Mouse (Mus musculus) hindbrain, embryonic 11.5 days (tissue): ENCODE results near the gene Slc5a11. TPM values are rescaled to one million over a fixed set of nuclear protein-coding genes. Genes with fewer than 3 reads are reported as not detected.

Experiments used
- ATAC-seq: fragments of 200-750 bp; cut with Nextera tagmentation; 2 replicates; pipeline ENCODE4 v1.8.0; 2017; ENCODE audit warnings: mild to moderate bottlenecking, moderate TSS enrichment, moderate library complexity; ENCODE audit not compliant: low FRiP score
- DNase-seq: peaks from one replicate; pipeline ENCODE4 v3.0.0-alpha.2; 2015; ENCODE audit warnings: low spot score
- H3K27ac ChIP-seq: fragments of 300-500 bp; sonication (generic); 2 replicates; pipeline ENCODE4 v1.5.1; 2014; ENCODE audit warnings: mild to moderate bottlenecking, low read depth, low read length
- H3K27me3 ChIP-seq: fragments of 300-500 bp; sonication (generic); 2 replicates; pipeline ENCODE4 v1.6.1; 2014; ENCODE audit warnings: mild to moderate bottlenecking, low read length, moderate library complexity, mixed read lengths; ENCODE audit not compliant: control insufficient read depth, insufficient read depth
- H3K36me3 ChIP-seq: fragments of 300-500 bp; sonication (generic); 2 replicates; pipeline ENCODE4 v1.6.1; 2014; ENCODE audit warnings: mild to moderate bottlenecking, low read length, moderate library complexity, mixed read lengths; ENCODE audit not compliant: control insufficient read depth, insufficient read depth
- H3K4me1 ChIP-seq: fragments of 300-500 bp; sonication (generic); replicated peaks from 2 replicates; pipeline ENCODE4 v1.6.1; 2014; ENCODE audit warnings: low read length, mixed read lengths; ENCODE audit not compliant: control insufficient read depth, insufficient read depth
- H3K4me2 ChIP-seq: fragments of 300-500 bp; sonication (generic); replicated peaks from 2 replicates; pipeline ENCODE4 v1.6.1; 2014; ENCODE audit warnings: mild to moderate bottlenecking, low read depth, low read length
- H3K4me3 ChIP-seq: fragments of 300-500 bp; sonication (generic); 2 replicates; pipeline ENCODE4 v1.5.1; 2014; ENCODE audit warnings: low read depth, low read length
- H3K9ac ChIP-seq: fragments of 300-500 bp; sonication (generic); 2 replicates; pipeline ENCODE4 v1.6.1; 2014; ENCODE audit warnings: low read depth, low read length
- H3K9me3 ChIP-seq: fragments of 300-500 bp; sonication (generic); 2 replicates; pipeline ENCODE4 v1.6.1; 2016; ENCODE audit warnings: low read length; ENCODE audit not compliant: control insufficient read depth
- WGBS: fragments of 180-500 bp; shearing (Covaris S2); extraction: QIAGEN DNeasy Blood & Tissue Kit; methylation state at CpG from one replicate; pipeline ENCODE4 v1.1.7; 2014; 5-methylcytosine and 5-hydroxymethylcytosine counted together
- polyA plus RNA-seq: library from polyadenylated mRNA; unstranded; fragments of >200 nt; fragmentation: Nextera tagmentation; extraction: Ambion mirVana; gene quantifications from 2 replicates; pipeline ENCODE4 v1.2.1, GENCODE M21; 2014

The Slc5a11 gene
- polyA plus RNA-seq, 1 experiment from 2014 or later = 0.43 TPM

DNA sequence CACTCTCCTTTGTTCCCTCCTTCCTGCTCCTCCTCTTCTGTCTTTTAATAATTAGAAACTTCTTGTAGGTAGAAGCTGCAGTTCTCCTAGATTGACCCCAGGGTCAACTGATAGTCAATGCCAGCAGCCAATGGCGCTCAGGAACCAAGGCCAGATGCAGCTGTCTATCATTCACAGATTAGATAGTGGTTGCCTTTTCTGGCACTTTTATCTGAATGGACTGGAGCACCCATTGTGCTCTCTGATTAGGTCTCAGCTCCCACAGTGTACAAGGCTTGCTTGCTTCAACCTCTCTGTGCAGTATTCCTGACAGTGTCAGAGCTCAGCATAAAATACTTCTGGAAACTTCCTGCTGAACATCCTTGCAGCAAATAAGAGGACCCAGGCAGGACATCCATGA lies 30.3 kb downstream of the Slc5a11 start:
- 81% methylated on average over 1 of the region's 1 CpGs for WGBS
- H3K4me2 ChIP-seq = no peak overlapping the region
- DNase-seq = no peak
- no peak overlapping the region for H3K4me3 ChIP-seq
- H3K9me3 ChIP-seq = no peaks in the 10 kb centered on the region
- H3K36me3 ChIP-seq = no peaks in the 10 kb centered on the region
- ATAC-seq = no peak
- no peak overlapping the region for H3K9ac ChIP-seq
- no peak overlapping the region for H3K27ac ChIP-seq
- no peaks in the 10 kb centered on the region for H3K4me1 ChIP-seq
- H3K27me3 ChIP-seq = no peaks in the 10 kb centered on the region

DNA sequence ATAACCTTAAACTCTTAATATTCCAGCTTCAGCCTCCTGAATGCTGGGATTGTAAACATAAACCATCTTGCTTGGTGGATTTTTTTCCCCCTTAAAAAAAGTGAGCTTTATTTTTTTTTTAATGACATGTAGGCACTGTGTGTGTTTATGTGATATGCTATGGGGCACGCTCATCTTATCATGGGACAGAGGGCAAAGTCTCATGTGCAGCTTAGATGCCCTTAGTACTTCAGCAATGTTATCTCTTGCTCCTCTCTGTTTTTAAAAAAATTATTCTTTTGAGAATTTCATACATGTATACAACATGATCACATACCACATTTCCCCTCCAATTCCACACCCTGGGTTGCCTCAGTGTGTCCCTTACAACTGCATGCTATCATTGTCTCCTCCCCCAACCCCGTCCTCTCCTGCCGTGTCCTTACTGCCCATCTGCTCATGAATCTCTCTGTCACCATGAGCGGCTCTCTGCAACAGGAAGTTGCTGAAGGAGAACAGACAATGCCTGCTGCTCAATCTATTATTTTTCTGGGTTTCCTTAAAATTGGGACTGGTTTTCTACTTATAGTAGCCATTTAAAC lies 32.0 kb downstream of the Slc5a11 start:
- H3K9ac ChIP-seq = no peak overlapping the region
- DNase-seq = no peak
- H3K27ac ChIP-seq = no peak overlapping the region
- H3K27me3 ChIP-seq = no peaks in the 10 kb centered on the region
- ATAC-seq = no peak
- WGBS = 71% methylated on average over 4 of the region's 4 CpGs
- no peak overlapping the region for H3K4me3 ChIP-seq
- no peaks in the 10 kb centered on the region for H3K9me3 ChIP-seq
- no peaks in the 10 kb centered on the region for H3K4me1 ChIP-seq
- H3K36me3 ChIP-seq = no peaks in the 10 kb centered on the region
- no peak overlapping the region for H3K4me2 ChIP-seq

DNA sequence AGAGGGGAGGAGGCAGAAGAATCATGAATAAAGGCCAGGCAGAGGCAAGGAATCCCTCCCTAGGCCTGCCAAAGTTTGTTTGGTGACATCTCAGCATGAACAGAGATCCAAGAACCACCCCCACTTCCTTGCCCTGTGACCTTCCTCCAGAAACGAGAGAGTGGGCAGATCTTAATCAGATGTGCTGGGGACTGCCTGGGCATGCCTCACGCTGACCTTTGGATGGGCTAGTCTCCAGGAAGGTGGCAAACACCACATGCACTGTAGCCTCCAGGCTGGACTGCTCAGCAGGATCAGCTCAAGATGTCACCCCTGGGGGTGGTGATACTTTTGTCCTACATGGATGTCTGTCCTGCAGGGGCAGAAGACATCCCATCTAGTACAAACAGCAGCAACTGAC lies 33.6 kb downstream of the Slc5a11 start:
- no peaks in the 10 kb centered on the region for H3K36me3 ChIP-seq
- H3K4me2 ChIP-seq = no peak overlapping the region
- no peaks in the 10 kb centered on the region for H3K4me1 ChIP-seq
- H3K27me3 ChIP-seq = no peaks in the 10 kb centered on the region
- ATAC-seq = no peak
- no peak overlapping the region for H3K27ac ChIP-seq
- WGBS = 46% methylated on average over 2 of the region's 2 CpGs
- no peak for DNase-seq
- no peak overlapping the region for H3K9ac ChIP-seq
- no peak overlapping the region for H3K4me3 ChIP-seq
- H3K9me3 ChIP-seq = no peaks in the 10 kb centered on the region

DNA sequence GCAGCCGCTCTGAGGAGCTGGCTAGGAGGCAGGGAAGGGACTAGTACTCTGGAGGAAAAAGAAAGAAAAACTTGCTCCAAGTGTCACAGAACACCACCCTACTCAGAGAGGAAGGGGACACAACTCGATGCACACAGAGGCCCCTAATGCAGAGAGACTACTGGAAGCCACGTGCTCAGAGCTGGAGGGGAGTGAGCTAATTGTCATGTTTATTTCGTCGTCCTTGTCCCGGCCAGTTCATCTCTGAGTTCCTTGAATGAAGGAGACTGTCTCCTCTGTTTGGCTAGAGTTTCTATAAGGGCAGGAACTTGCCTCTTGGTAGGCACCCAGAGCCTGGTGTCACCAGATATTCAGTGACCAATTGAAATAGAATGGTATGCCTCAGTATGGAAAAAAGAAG lies 36.8 kb downstream of the Slc5a11 start:
- no peak overlapping the region for H3K4me2 ChIP-seq
- ATAC-seq = no peak

DNA sequence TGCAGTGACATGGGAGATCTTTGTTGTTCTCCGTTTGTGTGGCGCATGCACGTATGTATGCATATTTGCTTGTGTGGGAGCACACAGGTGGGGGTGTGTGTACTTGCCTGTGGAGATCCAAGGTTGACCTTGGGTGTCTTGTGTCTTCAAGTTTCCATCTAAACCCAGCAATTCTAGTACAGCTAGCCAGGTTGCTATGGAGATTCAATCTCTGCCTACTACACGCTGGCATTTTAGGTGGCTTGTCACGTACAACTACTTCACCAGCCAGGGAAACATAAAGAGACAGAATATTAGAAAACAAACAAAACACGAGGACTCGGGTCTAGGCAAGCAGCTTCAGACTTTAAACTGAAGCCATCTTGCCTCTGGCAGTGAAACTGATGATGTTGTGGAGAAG lies 38.8 kb downstream of the Slc5a11 start:
- no peak overlapping the region for H3K9ac ChIP-seq
- DNase-seq = no peak
- no peak overlapping the region for H3K4me3 ChIP-seq
- no peak for ATAC-seq
- H3K9me3 ChIP-seq = no peaks in the 10 kb centered on the region
- no peaks in the 10 kb centered on the region for H3K27me3 ChIP-seq
- no peaks in the 10 kb centered on the region for H3K4me1 ChIP-seq
- 84% methylated on average over 7 of the region's 7 CpGs for WGBS
- no peak overlapping the region for H3K4me2 ChIP-seq
- H3K36me3 ChIP-seq = no peaks in the 10 kb centered on the region
- H3K27ac ChIP-seq = no peak overlapping the region

More for the DNA sequence above, 36.8 kb downstream of the Slc5a11 start:
- Histone ChIP-seq H3K27ac (no peak overlapping the region), H3K9ac (no peak overlapping the region), H3K36me3 (no peaks in the 10 kb centered on the region), H3K9me3 (no peaks in the 10 kb centered on the region), H3K27me3 (no peaks in the 10 kb centered on the region), H3K4me3 (no peak overlapping the region), H3K4me1 (no peaks in the 10 kb centered on the region)
- 43% methylated on average over 6 of the region's 6 CpGs for WGBS
- no peak for DNase-seq

DNA sequence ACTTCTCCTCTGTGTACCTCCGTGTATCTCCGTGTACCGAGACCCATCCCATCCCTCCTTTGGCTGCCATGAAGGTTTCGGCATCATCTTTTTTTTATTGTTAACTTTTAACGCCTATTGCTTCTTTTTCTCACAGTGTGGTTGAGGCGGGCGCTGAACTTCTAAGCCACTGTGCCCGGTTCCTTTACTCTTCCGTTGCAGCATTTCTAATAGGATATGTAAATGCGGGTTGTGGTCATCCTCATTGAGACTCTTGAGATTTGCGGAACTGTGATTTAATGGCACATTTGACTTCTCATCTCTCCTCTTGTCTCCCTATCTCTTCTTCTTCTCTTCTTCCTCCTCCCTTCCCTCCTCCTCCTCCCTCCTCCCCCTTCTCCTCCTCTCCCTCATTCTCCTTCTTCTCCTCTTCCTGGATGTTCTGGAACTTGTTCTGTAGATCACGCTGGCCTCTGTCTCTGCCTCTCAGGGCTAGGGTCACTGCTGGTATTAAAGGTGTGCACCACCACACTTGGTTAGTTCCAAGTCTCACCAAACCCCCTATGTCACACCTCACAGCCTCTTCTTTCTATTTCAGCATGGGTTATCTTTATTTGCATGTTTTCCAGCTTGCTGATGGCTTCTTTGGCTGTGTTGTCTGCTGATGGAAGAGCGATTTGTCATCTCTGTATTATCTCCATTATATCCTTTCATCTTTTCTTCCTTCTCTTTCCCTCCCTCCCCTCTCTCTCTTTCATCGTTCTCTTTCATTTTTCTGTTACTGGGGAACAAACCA lies 39.8 kb downstream of the Slc5a11 start:
- H3K9ac ChIP-seq = no peak overlapping the region
- H3K4me3 ChIP-seq = no peak overlapping the region
- ATAC-seq (no peak), DNase-seq (no peak)
- WGBS = 91% methylated on average over 14 of the region's 14 CpGs
- no peaks in the 10 kb centered on the region for H3K36me3 ChIP-seq
- no peaks in the 10 kb centered on the region for H3K9me3 ChIP-seq
- H3K4me2 ChIP-seq = no peak overlapping the region
- no peak overlapping the region for H3K27ac ChIP-seq
- H3K4me1 ChIP-seq = no peaks in the 10 kb centered on the region
- no peaks in the 10 kb centered on the region for H3K27me3 ChIP-seq

DNA sequence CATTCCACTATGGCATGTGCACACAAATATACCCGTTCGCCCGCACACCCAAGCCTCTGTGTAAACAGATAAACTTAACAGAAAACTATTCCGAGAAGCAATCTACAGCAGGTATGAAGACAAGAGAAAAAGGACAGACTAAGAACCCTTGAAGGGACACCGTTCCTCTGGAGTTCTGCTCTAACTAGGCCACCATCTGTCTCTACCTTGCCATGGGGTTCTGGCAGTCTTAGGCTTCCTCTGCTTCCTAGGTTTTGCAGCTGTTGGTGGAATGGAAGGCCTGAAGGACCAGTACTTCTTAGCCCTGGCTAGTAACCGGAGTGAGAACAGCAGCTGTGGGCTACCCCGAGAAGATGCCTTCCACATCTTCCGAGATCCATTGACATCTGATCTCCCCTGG lies 43.5 kb downstream of the Slc5a11 start:
- Histone ChIP-seq H3K36me3 (no peaks in the 10 kb centered on the region), H3K4me1 (no peaks in the 10 kb centered on the region), H3K27me3 (no peaks in the 10 kb centered on the region), H3K4me2 (no peak overlapping the region), H3K4me3 (no peak overlapping the region), H3K9me3 (no peaks in the 10 kb centered on the region), H3K27ac (no peak overlapping the region), H3K9ac (no peak overlapping the region)
- ATAC-seq (no peak), DNase-seq (no peak)
- 91% methylated on average over 8 of the region's 8 CpGs for WGBS

DNA sequence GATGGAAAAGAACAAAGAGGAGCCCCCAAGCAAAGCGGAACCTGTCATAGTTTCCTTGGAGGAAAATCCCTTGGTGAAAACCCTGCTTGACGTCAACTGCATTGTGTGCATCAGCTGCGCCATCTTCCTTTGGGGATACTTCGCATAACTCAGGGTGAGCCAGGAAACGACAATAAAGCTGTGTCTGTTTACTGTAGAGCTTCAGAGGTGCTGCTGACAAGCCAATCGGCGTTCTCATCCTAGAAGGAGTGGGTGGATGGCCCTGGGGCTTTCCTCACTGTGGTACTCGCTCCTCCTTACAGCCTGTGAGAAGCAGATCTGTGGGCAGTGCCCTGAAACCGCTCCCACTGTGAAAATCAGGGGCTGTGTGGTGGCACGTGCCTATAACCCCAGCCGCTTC lies 58.5 kb downstream of the Slc5a11 start:
- Histone ChIP-seq H3K4me1 (no peaks in the 10 kb centered on the region), H3K4me3 (no peak overlapping the region), H3K9ac (no peak overlapping the region), H3K27me3 (no peaks in the 10 kb centered on the region), H3K9me3 (no peaks in the 10 kb centered on the region), H3K27ac (no peak overlapping the region), H3K36me3 (no peaks in the 10 kb centered on the region), H3K4me2 (no peak overlapping the region)
- DNase-seq (no peak), ATAC-seq (no peak)
- 75% methylated on average over 11 of the region's 11 CpGs for WGBS

DNA sequence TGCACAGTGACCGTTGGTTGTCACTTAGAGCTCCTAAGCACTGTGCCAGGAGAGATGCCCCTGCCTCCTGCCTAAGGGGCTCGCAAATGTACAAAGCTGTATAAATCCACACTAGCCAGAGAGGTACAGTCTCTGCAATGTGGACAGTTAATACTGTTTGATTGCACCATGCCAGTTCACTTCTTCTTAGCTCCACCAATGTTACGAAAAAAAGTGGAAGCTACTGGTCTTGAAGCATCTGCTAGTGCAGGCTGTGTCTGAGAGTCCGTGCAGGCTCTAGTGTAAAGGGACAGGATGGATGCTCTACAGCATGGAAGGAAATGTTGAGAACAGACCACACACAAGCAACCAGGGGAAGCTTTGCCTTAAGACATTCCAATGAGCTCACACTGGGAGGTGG lies 62.0 kb downstream of the Slc5a11 start:
- WGBS = 90% methylated on average over 4 of the region's 4 CpGs
- DNase-seq (no peak), ATAC-seq (no peak)
- Histone ChIP-seq H3K27me3 (no peaks in the 10 kb centered on the region), H3K9me3 (no peaks in the 10 kb centered on the region), H3K36me3 (no peaks in the 10 kb centered on the region), H3K4me1 (no peaks in the 10 kb centered on the region), H3K27ac (no peak overlapping the region), H3K4me2 (no peak overlapping the region), H3K4me3 (no peak overlapping the region), H3K9ac (no peak overlapping the region)
